Mouse (Mus musculus): ENCODE measurements around the gene Hmgn1.
"Not testable (repeated sequence)": the region's sequence is repeated elsewhere in the genome, so short reads cannot be mapped to it uniquely, and the experiment has no call there.

Gene Hmgn1

GRCm38 (mm10) chr16:96127657-96128344 is at the start of gene Hmgn1:
TSS of gene Hmgn1 (minus strand) at chr16:96127729.
- DNase-seq, result peak; percentile 97

GRCm38 (mm10) chr16:96175399-96175798 is 47.9 kb upstream of the Hmgn1 start:
- no peak for DNase-seq

GRCm38 (mm10) chr16:96173648-96174047 is 46.1 kb upstream of the Hmgn1 start:
- no peak for DNase-seq

- DNase-seq, result no peak
Observed at GRCm38 (mm10) chr16:96168837-96169236, 41.3 kb upstream of the Hmgn1 start.

GRCm38 (mm10) chr16:96165723-96166264 is 38.3 kb upstream of the Hmgn1 start:
- DNase-seq, result no peak

- DNase-seq, result no peak
Observed at GRCm38 (mm10) chr16:96161336-96161735, 33.8 kb upstream of the Hmgn1 start.

- no peak for DNase-seq
Observed at GRCm38 (mm10) chr16:96160927-96161326, 33.4 kb upstream of the Hmgn1 start.

GRCm38 (mm10) chr16:96159794-96160346 is 32.3 kb upstream of the Hmgn1 start:
- DNase-seq, result peak; percentile 22

- DNase-seq, result peak; percentile 80
Observed at GRCm38 (mm10) chr16:96159091-96159731, 31.7 kb upstream of the Hmgn1 start.

GRCm38 (mm10) chr16:96158511-96159080 is 31.1 kb upstream of the Hmgn1 start:
- DNase-seq, result no peak

GRCm38 (mm10) chr16:96157171-96157570 is 29.6 kb upstream of the Hmgn1 start:
- no peak for DNase-seq

GRCm38 (mm10) chr16:96156019-96156418 is 28.5 kb upstream of the Hmgn1 start:
- no peak for DNase-seq

GRCm38 (mm10) chr16:96154476-96154875 is 26.9 kb upstream of the Hmgn1 start:
- no peak for DNase-seq

GRCm38 (mm10) chr16:96151551-96151950 is 24.0 kb upstream of the Hmgn1 start:
- DNase-seq, result peak; percentile 91

GRCm38 (mm10) chr16:96150995-96151394 is 23.5 kb upstream of the Hmgn1 start:
- DNase-seq, result no peak

GRCm38 (mm10) chr16:96149311-96149710 is 21.8 kb upstream of the Hmgn1 start:
- DNase-seq, result no peak

GRCm38 (mm10) chr16:96148834-96149233 is 21.3 kb upstream of the Hmgn1 start:
- no peak for DNase-seq

GRCm38 (mm10) chr16:96145814-96146213 is 18.3 kb upstream of the Hmgn1 start:
- DNase-seq, result no peak

GRCm38 (mm10) chr16:96145110-96145800 is 17.7 kb upstream of the Hmgn1 start, which contains the start of gene Wrb:
TSS of gene Wrb (plus strand) at chr16:96145407.
- DNase-seq, result peak; percentile 100

GRCm38 (mm10) chr16:96144748-96145109 is 17.2 kb upstream of the Hmgn1 start:
- DNase-seq, result not testable (repeated sequence)

GRCm38 (mm10) chr16:96128466-96128865 is 937 bp upstream of the Hmgn1 start:
- no peak for DNase-seq

GRCm38 (mm10) chr16:96127288-96127656 is 257 bp downstream of the Hmgn1 start:
- no peak for DNase-seq

- peak; percentile 12 for DNase-seq
Observed at GRCm38 (mm10) chr16:96126684-96127171, 801 bp downstream of the Hmgn1 start.

All from thymus, postnatal 4 days (tissue).